Mouse (Mus musculus): Measurements from ENCODE around the gene Bcl7b. TPM values are rescaled to one million over a fixed set of nuclear protein-coding genes. Genes with fewer than 3 reads are reported as not detected.

The Bcl7b gene
- total and polyA plus RNA-seq, 3 experiments = 23.5 to 51.1 (median 33.6) TPM

DNA sequence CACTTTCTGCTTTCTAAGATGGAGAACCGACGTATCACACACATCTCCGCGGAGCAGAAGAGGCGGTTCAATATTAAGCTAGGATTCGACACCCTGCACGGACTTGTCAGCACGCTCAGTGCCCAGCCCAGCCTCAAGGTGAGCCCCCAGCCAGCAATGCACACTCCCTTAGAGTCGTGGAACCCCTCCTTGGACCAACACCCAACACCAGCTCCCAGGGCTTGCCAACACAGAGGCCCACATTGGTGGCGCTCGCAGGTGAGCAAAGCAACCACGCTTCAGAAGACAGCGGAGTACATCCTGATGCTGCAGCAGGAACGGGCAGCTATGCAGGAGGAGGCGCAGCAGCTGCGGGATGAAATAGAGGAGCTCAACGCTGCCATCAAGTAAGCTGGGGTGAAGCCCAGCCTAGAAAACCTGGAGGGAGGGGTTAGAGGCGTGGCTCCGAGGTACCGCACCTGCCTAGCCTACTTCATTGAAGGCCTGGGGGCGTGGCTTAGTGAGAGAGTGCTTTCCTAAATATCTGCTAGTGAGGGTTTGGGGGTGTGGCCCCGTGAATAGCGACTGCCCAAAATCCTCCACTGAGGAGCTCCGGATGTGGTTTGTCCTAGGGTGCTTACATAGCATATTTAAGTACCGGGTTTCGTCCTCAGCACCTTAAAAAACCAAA is 34.2 kb upstream of the Bcl7b start:
- DNase-seq (ENCODE audit: low spot score) (no peak), ATAC-seq (ENCODE audit: extremely low read depth, insufficient number of reproducible peaks, low FRiP score, poor library complexity, severe bottlenecking) (no peak)

DNA sequence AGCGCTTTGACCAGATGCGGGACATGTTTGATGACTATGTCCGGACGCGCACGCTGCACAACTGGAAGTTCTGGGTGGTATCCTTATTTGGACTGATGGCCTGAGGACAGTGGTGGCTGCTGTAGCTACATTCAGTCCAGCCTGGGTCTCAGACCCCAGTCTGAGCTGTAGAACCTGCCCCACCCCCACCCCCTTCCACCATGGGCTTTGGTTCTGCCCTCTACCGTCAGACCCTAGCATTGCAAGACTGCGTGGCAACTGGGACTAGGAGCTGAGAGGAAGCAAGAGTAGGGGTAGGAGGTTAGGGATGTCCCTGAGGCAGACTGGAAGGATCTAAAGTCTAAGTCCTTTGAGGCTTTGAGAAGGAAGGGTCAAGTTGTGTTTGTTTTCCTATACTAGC is 33.5 kb upstream of the Bcl7b start:
- TF ChIP-seq CTCF (IDR thresholded peaks at IDR 0.05; ENCODE audit: low read depth, low read length) (peak; percentile 29; the same call in 1 of the 2 replicates), GATA1 (IDR thresholded peaks at IDR 0.05; ENCODE audit: borderline replicate concordance, low read length) (no peak)
- Histone ChIP-seq H3K36me3 (replicated peaks) (no peaks in the 10 kb centered on the region), H3K27me3 (ENCODE audit: insufficient read depth, low read length) (peaks cover 56% of the 10 kb centered on the region), H3K9me3 (replicated peaks) (peaks cover 8% of the 10 kb centered on the region), H3K4me1 (ENCODE audit: insufficient read depth, low read depth, low read length) (peaks cover 21% of the 10 kb centered on the region), H3K4me3 (ENCODE audit: low read depth, low read length) (peak overlapping the region; percentile 59)
- DNase-seq (ENCODE audit: low spot score) = no peak
- ATAC-seq (ENCODE audit: extremely low read depth, insufficient number of reproducible peaks, low FRiP score, poor library complexity, severe bottlenecking) = no peak

More for the DNA sequence above, 34.2 kb upstream of the Bcl7b start:
- Histone ChIP-seq H3K27me3 (ENCODE audit: insufficient read depth, low read length) (peaks cover 57% of the 10 kb centered on the region), H3K36me3 (replicated peaks) (no peaks in the 10 kb centered on the region), H3K9me3 (replicated peaks) (peaks cover 8% of the 10 kb centered on the region), H3K4me3 (ENCODE audit: low read depth, low read length) (peak overlapping the region; percentile 59; the same call in 1 of the 2 replicates), H3K4me1 (ENCODE audit: insufficient read depth, low read depth, low read length) (peaks cover 17% of the 10 kb centered on the region)
- no peak for TF ChIP-seq POLR2AphosphoS5 (IDR thresholded peaks at IDR 0.05; ENCODE audit: insufficient replicate concordance, low read depth, low read length)
- TF ChIP-seq GATA1 (IDR thresholded peaks at IDR 0.05; ENCODE audit: borderline replicate concordance, low read length) = no peak

DNA sequence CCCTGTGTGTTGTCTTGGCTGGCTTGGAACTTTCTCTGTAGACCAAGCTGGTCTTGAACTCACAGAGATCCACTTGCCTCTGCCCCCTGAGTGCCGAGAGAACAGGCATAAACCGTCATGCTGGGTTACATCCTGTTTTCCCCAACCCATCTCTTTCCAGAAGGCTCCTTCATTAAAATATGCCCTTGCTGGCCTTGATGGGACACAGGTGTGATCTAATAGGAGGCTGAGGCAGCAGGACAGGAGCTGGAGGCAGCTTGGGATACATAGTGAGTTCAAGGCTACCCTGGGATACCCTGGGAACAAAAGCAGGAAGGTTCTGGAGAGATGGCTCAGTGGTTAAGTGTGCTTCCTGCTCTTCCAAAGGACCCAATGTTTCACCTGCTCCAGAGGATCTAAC is 28.2 kb upstream of the Bcl7b start:
- no peaks in the 10 kb centered on the region for H3K36me3 ChIP-seq (replicated peaks)
- TF ChIP-seq TAL1 (conservative IDR thresholded peaks at IDR 0.05; ENCODE audit: low read depth, low read length) = no peak
- TF ChIP-seq GATA2 (IDR thresholded peaks at IDR 0.05; ENCODE audit: borderline replicate concordance, low read depth, low read length) = no peak
- TF ChIP-seq GATA1 (IDR thresholded peaks at IDR 0.05; ENCODE audit: borderline replicate concordance, low read length) = no peak
- peaks cover 23% of the 10 kb centered on the region for H3K4me1 ChIP-seq (ENCODE audit: insufficient read depth, low read depth, low read length)
- H3K4me3 ChIP-seq (ENCODE audit: low read depth, low read length) = no peak overlapping the region
- peaks cover 56% of the 10 kb centered on the region for H3K27me3 ChIP-seq (ENCODE audit: insufficient read depth, low read length)
- ATAC-seq (ENCODE audit: extremely low read depth, insufficient number of reproducible peaks, low FRiP score, poor library complexity, severe bottlenecking) = no peak
- no peak for DNase-seq (ENCODE audit: low spot score)
- peaks cover 14% of the 10 kb centered on the region for H3K9me3 ChIP-seq (replicated peaks)

DNA sequence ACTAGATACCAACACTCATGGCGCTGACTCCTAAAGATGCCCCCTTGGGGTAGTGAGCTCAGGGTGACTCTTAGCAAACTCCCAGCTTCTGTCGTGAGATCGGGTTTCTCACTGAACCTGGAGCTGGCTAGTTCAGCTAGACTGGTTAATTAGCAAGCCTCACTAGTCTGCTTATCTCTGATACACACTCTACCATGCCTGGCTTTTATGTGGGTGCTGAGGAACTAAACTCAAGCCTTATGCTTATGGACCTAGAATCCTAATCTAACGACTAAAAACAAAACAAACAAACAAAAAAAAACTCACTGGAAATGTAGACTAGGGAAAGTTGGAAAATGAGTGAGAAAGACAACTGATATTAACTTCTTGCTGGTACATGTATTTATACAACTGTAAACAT is 23.6 kb upstream of the Bcl7b start:
- Histone ChIP-seq H3K4me1 (ENCODE audit: insufficient read depth, low read depth, low read length) (peaks cover 41% of the 10 kb centered on the region), H3K9me3 (replicated peaks) (peaks cover 6% of the 10 kb centered on the region; the same call in 1 of the 2 replicates), H3K4me3 (ENCODE audit: low read depth, low read length) (no peak overlapping the region), H3K27me3 (ENCODE audit: insufficient read depth, low read length) (peaks cover 25% of the 10 kb centered on the region), H3K36me3 (replicated peaks) (no peaks in the 10 kb centered on the region)
- ATAC-seq (ENCODE audit: extremely low read depth, insufficient number of reproducible peaks, low FRiP score, poor library complexity, severe bottlenecking) (no peak), DNase-seq (ENCODE audit: low spot score) (no peak)
- peak; percentile 48 for TF ChIP-seq TAL1 (conservative IDR thresholded peaks at IDR 0.05; ENCODE audit: low read depth, low read length)
- TF ChIP-seq CTCF (IDR thresholded peaks at IDR 0.05; ENCODE audit: low read depth, low read length) = no peak

DNA sequence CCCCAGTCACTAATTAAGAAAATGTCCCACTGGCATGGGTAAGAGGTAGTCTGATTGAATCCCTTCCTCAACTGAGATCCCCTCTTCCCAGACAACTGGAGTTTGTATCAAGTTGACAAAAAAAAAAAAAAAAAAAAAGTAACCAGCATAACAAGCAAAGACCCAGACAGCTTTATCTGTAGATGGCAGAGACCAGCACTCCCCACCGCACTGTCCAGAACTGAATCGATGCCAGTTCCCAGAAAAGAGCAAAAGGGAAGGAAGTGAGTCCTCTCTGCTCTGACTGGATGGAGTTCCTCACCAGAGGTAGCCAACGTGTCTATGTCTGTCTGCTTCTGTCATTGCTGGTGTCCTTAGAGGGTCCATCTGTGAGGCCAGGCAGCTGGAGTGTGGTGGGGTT is 22.6 kb upstream of the Bcl7b start:
- Histone ChIP-seq H3K4me1 (ENCODE audit: insufficient read depth, low read depth, low read length) (peaks cover 43% of the 10 kb centered on the region), H3K36me3 (replicated peaks) (no peaks in the 10 kb centered on the region), H3K9me3 (replicated peaks) (peaks cover 6% of the 10 kb centered on the region; the same call in 1 of the 2 replicates), H3K4me3 (ENCODE audit: low read depth, low read length) (peak overlapping the region; percentile 39; the same call in 1 of the 2 replicates), H3K27me3 (ENCODE audit: insufficient read depth, low read length) (peaks cover 19% of the 10 kb centered on the region)
- ATAC-seq (ENCODE audit: extremely low read depth, insufficient number of reproducible peaks, low FRiP score, poor library complexity, severe bottlenecking) (no peak), DNase-seq (ENCODE audit: low spot score) (peak; percentile 39)
- TF ChIP-seq TAL1 (conservative IDR thresholded peaks at IDR 0.05; ENCODE audit: low read depth, low read length) (peak; percentile 55), GATA1 (IDR thresholded peaks at IDR 0.05; ENCODE audit: borderline replicate concordance, low read length) (no peak)

DNA sequence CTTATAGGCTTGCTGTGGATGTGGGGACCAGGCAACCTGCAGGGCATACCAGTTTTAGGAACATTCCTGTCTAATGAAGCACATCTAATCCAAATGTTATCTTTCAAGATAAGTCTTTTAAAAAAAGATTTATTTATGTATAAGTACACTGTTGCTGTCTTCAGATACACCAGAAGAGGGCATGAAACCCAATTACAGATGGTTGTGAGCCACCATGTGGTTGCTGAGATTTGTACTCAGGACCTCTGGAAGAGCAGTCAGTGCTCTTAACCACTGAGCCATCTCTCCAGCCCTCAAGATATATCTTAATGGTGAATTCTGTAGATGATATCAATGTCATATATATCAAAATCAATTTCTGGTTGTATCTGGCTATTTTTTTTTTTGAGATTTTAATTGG is 22.1 kb upstream of the Bcl7b start:
- no peak for ATAC-seq (ENCODE audit: extremely low read depth, insufficient number of reproducible peaks, low FRiP score, poor library complexity, severe bottlenecking)
- no peak for DNase-seq (ENCODE audit: low spot score)
- Histone ChIP-seq H3K9me3 (replicated peaks) (peaks cover 6% of the 10 kb centered on the region; the same call in 1 of the 2 replicates), H3K4me1 (ENCODE audit: insufficient read depth, low read depth, low read length) (peaks cover 46% of the 10 kb centered on the region), H3K27me3 (ENCODE audit: insufficient read depth, low read length) (peaks cover 19% of the 10 kb centered on the region), H3K36me3 (replicated peaks) (peaks cover 2% of the 10 kb centered on the region), H3K4me3 (ENCODE audit: low read depth, low read length) (peak overlapping the region; percentile 39; the same call in 1 of the 2 replicates)
- TF ChIP-seq POLR2AphosphoS5 (IDR thresholded peaks at IDR 0.05; ENCODE audit: insufficient replicate concordance, low read depth, low read length) = no peak
- TF ChIP-seq CTCF (IDR thresholded peaks at IDR 0.05; ENCODE audit: low read depth, low read length) = no peak

DNA sequence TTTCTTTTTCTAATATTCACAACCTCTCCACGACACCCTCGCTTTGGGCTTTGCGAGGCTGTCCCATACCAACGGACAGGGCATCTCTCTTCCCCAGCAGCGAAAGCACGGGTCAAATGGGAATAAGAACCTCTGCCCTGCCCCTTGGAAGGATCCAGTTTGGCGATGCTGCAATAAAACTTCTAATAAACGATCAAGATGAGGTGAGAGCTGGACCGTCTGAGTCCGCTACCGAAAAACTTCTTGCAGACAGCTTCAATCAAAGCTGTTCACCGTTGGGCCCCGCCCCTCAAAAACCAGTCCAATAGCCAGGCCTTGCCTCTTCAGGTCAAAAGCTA is 19.4 kb upstream of the Bcl7b start:
- ATAC-seq (ENCODE audit: extremely low read depth, insufficient number of reproducible peaks, low FRiP score, poor library complexity, severe bottlenecking) (no peak), DNase-seq (ENCODE audit: low spot score) (no peak)
- peaks cover 24% of the 10 kb centered on the region for H3K36me3 ChIP-seq (replicated peaks)
- no peaks in the 10 kb centered on the region for H3K9me3 ChIP-seq (replicated peaks)
- peak overlapping the region; percentile 97 for H3K4me3 ChIP-seq (ENCODE audit: low read depth, low read length)
- no peaks in the 10 kb centered on the region for H3K27me3 ChIP-seq (ENCODE audit: insufficient read depth, low read length)
- peaks cover 62% of the 10 kb centered on the region for H3K4me1 ChIP-seq (ENCODE audit: insufficient read depth, low read depth, low read length)
- no peak for TF ChIP-seq CTCF (IDR thresholded peaks at IDR 0.05; ENCODE audit: low read depth, low read length)
- TF ChIP-seq POLR2AphosphoS5 (IDR thresholded peaks at IDR 0.05; ENCODE audit: insufficient replicate concordance, low read depth, low read length) = no peak
- TF ChIP-seq GATA2 (IDR thresholded peaks at IDR 0.05; ENCODE audit: borderline replicate concordance, low read depth, low read length) = no peak
- no peak for TF ChIP-seq TAL1 (conservative IDR thresholded peaks at IDR 0.05; ENCODE audit: low read depth, low read length)
- no peak for TF ChIP-seq GATA1 (IDR thresholded peaks at IDR 0.05; ENCODE audit: borderline replicate concordance, low read length)

All from G1E (cell line).